Mouse (Mus musculus): ENCODE results near the gene Cldn7. TPM values are rescaled to one million over a fixed set of nuclear protein-coding genes. Genes with fewer than 3 reads are reported as not detected.
A peak's percentile ranks its signal among the peaks of the same experiment; 100 is the strongest.
"Not testable (repeated sequence)": the region's sequence is repeated elsewhere in the genome, so short reads cannot be mapped to it uniquely, and the experiment has no call there.

Cldn7 gene
- not detected for total RNA-seq (2021)

- DNase-seq (ENCODE audit: extremely low spot score in 1 of 2, low spot score in 2 of 2): no peak
- intact Hi-C loops (cut with DNase I): no loop called here
Measured at GRCm38 (mm10) chr11:69964650-69965270, at the start of gene Cldn7. Cldn7 (plus strand) TSS chr11:69964779.

- intact Hi-C loops (cut with DNase I): no loop called here
- no peak for DNase-seq (ENCODE audit: extremely low spot score in 1 of 2, low spot score in 2 of 2)
Measured at GRCm38 (mm10) chr11:69914917-69915430, 49.6 kb upstream of the Cldn7 start.

- intact Hi-C loops (cut with DNase I): no loop called here
Measured at GRCm38 (mm10) chr11:69915667-69916627, 48.6 kb upstream of the Cldn7 start.

GRCm38 (mm10) chr11:69916652-69917378 lies 47.8 kb upstream of the Cldn7 start:
- DNase-seq (ENCODE audit: extremely low spot score in 1 of 2, low spot score in 2 of 2); intact Hi-C loops (cut with DNase I): not testable (repeated sequence)

More at GRCm38 (mm10) chr11:69915667-69916627, 48.6 kb upstream of the Cldn7 start:
- no peak for DNase-seq (ENCODE audit: extremely low spot score in 1 of 2, low spot score in 2 of 2)

GRCm38 (mm10) chr11:69917379-69917948 lies 47.1 kb upstream of the Cldn7 start:
- intact Hi-C loops (cut with DNase I): no loop called here
- DNase-seq (ENCODE audit: extremely low spot score in 1 of 2, low spot score in 2 of 2): no peak

- DNase-seq (ENCODE audit: extremely low spot score in 1 of 2, low spot score in 2 of 2): no peak
- intact Hi-C loops (cut with DNase I): no loop called here
Measured at GRCm38 (mm10) chr11:69918118-69918517, 46.5 kb upstream of the Cldn7 start.

GRCm38 (mm10) chr11:69919053-69919452 lies 45.5 kb upstream of the Cldn7 start:
- intact Hi-C loops (cut with DNase I): no loop called here
- no peak for DNase-seq (ENCODE audit: extremely low spot score in 1 of 2, low spot score in 2 of 2)

GRCm38 (mm10) chr11:69919661-69920265 lies 44.8 kb upstream of the Cldn7 start:
- intact Hi-C loops (cut with DNase I): no loop called here

GRCm38 (mm10) chr11:69920266-69921031 lies 44.1 kb upstream of the Cldn7 start:
- peak in 1 of 2 experiments; percentile 83 for DNase-seq (ENCODE audit: extremely low spot score in 1 of 2, low spot score in 2 of 2)
- intact Hi-C loops (cut with DNase I): no loop called here

More at GRCm38 (mm10) chr11:69919661-69920265, 44.8 kb upstream of the Cldn7 start:
- DNase-seq (ENCODE audit: extremely low spot score in 1 of 2, low spot score in 2 of 2): peak in 1 of 2 experiments; percentile 84

- DNase-seq (ENCODE audit: extremely low spot score in 1 of 2, low spot score in 2 of 2): peak; percentile 100
- intact Hi-C loops (cut with DNase I): no loop called here
Measured at GRCm38 (mm10) chr11:69921114-69922011, 43.2 kb upstream of the Cldn7 start, which contains the start of gene Eif5a. Eif5a (minus strand) TSS chr11:69921958.

GRCm38 (mm10) chr11:69922012-69922756 lies 42.4 kb upstream of the Cldn7 start:
- intact Hi-C loops (cut with DNase I): no loop called here

GRCm38 (mm10) chr11:69922796-69923195 lies 41.8 kb upstream of the Cldn7 start:
- DNase-seq (ENCODE audit: extremely low spot score in 1 of 2, low spot score in 2 of 2): no peak
- intact Hi-C loops (cut with DNase I): no loop called here

More at GRCm38 (mm10) chr11:69922012-69922756, 42.4 kb upstream of the Cldn7 start:
- no peak for DNase-seq (ENCODE audit: extremely low spot score in 1 of 2, low spot score in 2 of 2)

GRCm38 (mm10) chr11:69927501-69927900 lies 37.1 kb upstream of the Cldn7 start:
- no peak for DNase-seq (ENCODE audit: extremely low spot score in 1 of 2, low spot score in 2 of 2)
- intact Hi-C loops (cut with DNase I): no loop called here

GRCm38 (mm10) chr11:69929712-69930111 lies 34.9 kb upstream of the Cldn7 start:
- intact Hi-C loops (cut with DNase I): loop anchor here (10.0 kb wide), 1 partner anchor 285 kb away; the partner anchor contains the start of gene Slc16a11
- no peak for DNase-seq (ENCODE audit: extremely low spot score in 1 of 2, low spot score in 2 of 2)

GRCm38 (mm10) chr11:69930176-69930575 lies 34.4 kb upstream of the Cldn7 start:
- intact Hi-C loops (cut with DNase I): loop anchor here (10.0 kb wide), 1 partner anchor 285 kb away; the partner anchor contains the start of gene Slc16a11
- not testable (repeated sequence) for DNase-seq (ENCODE audit: extremely low spot score in 1 of 2, low spot score in 2 of 2)

Data from left cerebral cortex, postnatal 10 days (tissue).